Mouse (Mus musculus) midbrain, embryonic 10.5 days (tissue): ENCODE measurements around the gene Sgms1. TPM values are rescaled to one million over a fixed set of nuclear protein-coding genes. Genes with fewer than 3 reads are reported as not detected.
A peak's percentile ranks its signal among the peaks of the same experiment; 100 is the strongest.

ENCODE experiments used
- DNase-seq: peaks from one replicate; pipeline ENCODE4 v3.0.0-alpha.2; 2017; ENCODE audit warnings: low spot score
- H3K27ac ChIP-seq: fragments of 300-500 bp; sonication (generic); replicated peaks from 2 replicates; pipeline ENCODE4 v1.5.1; 2016; ENCODE audit warnings: mild to moderate bottlenecking
- H3K27me3 ChIP-seq: fragments of 300-500 bp; sonication (generic); 2 replicates; pipeline ENCODE4 v1.6.1; 2016; ENCODE audit warnings: low read depth, mild to moderate bottlenecking; ENCODE audit not compliant: poor library complexity, severe bottlenecking
- H3K36me3 ChIP-seq: fragments of 300-500 bp; sonication (generic); 2 replicates; pipeline ENCODE4 v1.6.1; 2016; ENCODE audit warnings: mild to moderate bottlenecking, moderate library complexity
- H3K4me1 ChIP-seq: fragments of 300-500 bp; sonication (generic); 2 replicates; pipeline ENCODE4 v1.6.1; 2016
- H3K4me3 ChIP-seq: fragments of 300-500 bp; sonication (generic); 2 replicates; pipeline ENCODE4 v1.5.1; 2016; ENCODE audit warnings: mild to moderate bottlenecking, moderate library complexity
- H3K9me3 ChIP-seq: fragments of 300-500 bp; sonication (generic); replicated peaks from 2 replicates; pipeline ENCODE4 v1.6.1; 2016; ENCODE audit warnings: mild to moderate bottlenecking
- WGBS: fragments of 180-500 bp; shearing (Covaris S2); methylation state at CpG from one replicate; pipeline ENCODE4 v1.1.7; 2016; 5-methylcytosine and 5-hydroxymethylcytosine counted together
- polyA plus RNA-seq: library from polyadenylated mRNA; unstranded; fragments of >200 nt; fragmentation: Nextera tagmentation; extraction: Ambion mirVana; gene quantifications from 2 replicates; pipeline ENCODE4 v1.2.1, GENCODE M21; 2016

The Sgms1 gene
- polyA plus RNA-seq, 1 experiment from 2014 or later: 13.1 TPM

DNA sequence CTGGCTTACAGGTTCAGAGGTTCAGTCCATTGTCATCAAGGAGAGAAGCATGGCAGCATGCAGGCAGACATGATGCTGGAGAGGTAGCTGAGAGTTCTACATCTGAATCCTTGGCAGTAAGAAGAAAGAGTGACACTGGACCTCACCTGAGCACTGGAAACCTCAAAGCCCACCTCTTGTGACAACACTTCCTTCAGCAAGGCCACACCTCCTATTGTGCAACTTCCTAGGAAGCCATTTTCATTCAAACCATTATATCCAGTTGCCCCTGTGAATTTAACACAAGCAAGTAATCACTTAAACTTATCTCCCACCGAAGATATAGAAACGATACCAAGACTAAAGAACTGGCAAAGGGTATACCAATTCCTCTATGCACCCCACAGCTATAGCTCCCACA lies 129.7 kb downstream of the Sgms1 start:
- Histone ChIP-seq H3K27me3 (no peaks in the 10 kb centered on the region), H3K9me3 (no peaks in the 10 kb centered on the region), H3K4me3 (no peak overlapping the region), H3K4me1 (peaks cover 31% of the 10 kb centered on the region), H3K36me3 (no peaks in the 10 kb centered on the region), H3K27ac (no peak overlapping the region)
- 93% methylated on average over 2 of the region's 2 CpGs for WGBS
- DNase-seq: no peak

DNA sequence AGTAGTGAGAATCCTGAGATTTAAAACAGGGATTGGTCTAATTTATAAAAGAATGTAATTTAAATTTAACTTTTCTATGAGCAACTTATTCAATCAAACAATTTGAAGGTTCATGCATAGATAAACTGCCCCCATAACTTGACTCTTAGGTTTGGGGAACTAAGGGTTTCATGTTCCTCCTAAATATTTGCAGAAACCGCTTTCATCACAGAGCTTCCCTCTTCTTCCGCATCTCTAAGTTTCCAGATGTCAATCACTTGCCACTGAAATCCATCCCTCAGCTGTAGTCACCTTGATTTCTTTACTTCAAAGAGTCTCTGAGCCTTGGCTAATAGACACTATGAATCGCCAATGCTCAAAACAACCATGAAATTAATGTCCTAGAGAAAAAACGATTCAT lies 130.5 kb downstream of the Sgms1 start:
- H3K9me3 ChIP-seq: no peaks in the 10 kb centered on the region
- H3K4me1 ChIP-seq: peaks cover 37% of the 10 kb centered on the region
- H3K27ac ChIP-seq: no peak overlapping the region
- no peaks in the 10 kb centered on the region for H3K36me3 ChIP-seq
- DNase-seq: no peak
- no peaks in the 10 kb centered on the region for H3K27me3 ChIP-seq
- 90% methylated on average over 4 of the region's 4 CpGs for WGBS
- H3K4me3 ChIP-seq: no peak overlapping the region

- Histone ChIP-seq H3K27ac (0 out of 2 replicates have a peak overlapping the region, but pooled peaks have one; percentile 3), H3K4me1 (peaks cover 43% of the 10 kb centered on the region), H3K4me3 (no peak overlapping the region), H3K27me3 (no peaks in the 10 kb centered on the region), H3K9me3 (no peaks in the 10 kb centered on the region), H3K36me3 (no peaks in the 10 kb centered on the region)
- 73% methylated on average over 5 of the region's 5 CpGs for WGBS
- no peak for DNase-seq
Observed at GRCm38 (mm10) chr19:32258146-32258545, 131.4 kb downstream of the Sgms1 start.

DNA sequence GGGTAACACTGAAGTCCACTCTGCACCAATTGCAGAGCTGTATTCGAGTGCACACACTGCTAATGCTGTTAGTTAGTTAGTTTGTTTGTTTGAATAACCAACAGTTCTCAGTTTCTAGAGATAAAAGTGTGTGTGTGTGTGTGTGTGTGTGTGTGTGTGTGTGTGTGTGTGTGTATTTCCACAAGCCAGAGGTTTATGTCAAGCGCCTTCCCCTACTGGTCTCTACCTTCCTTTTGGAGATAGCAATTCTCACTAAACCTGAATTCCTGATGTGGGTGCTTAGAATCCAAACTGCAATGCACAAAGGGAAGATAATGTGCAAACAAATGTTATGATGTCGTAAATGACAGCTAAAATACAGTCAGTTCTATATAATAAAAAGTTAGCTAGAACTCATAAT lies 131.9 kb downstream of the Sgms1 start:
- H3K4me3 ChIP-seq: no peak overlapping the region
- H3K36me3 ChIP-seq: no peaks in the 10 kb centered on the region
- H3K4me1 ChIP-seq: peaks cover 48% of the 10 kb centered on the region
- H3K27me3 ChIP-seq: no peaks in the 10 kb centered on the region
- DNase-seq: no peak
- WGBS: 89% methylated on average over 3 of the region's 3 CpGs
- no peak overlapping the region for H3K27ac ChIP-seq
- H3K9me3 ChIP-seq: no peaks in the 10 kb centered on the region

DNA sequence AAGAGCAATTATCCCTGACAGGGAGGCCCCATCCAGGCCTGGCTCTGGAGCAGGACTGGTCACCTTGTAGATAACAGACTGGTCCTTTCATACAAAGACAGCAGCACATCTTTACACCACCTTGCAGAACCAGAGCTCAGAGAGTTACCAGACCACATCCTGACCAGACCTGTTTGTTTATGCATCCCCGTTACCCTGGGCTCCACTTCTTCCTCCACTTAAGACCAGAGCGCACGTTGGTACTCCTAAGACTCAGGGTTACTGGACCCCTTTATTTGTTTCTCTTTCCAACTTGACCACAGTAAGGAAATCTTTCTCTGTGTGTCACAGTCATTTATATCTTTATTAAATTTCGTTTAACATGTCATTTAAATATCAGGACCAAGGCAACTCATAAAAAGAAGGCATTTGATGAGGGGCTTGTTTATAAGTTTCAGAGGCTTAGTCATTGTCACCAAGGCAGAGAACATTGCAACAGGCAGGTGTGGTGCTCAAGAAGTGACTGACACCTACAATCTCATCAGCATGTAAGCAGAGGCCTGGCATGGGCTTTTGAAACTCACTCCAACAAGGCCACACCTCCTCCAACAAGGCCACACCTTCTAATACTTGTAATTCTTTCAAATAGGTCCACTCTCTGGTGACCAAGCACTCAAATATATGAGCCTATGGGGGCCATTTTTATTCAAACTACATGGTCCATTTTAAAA lies 132.7 kb downstream of the Sgms1 start:
- no peak for DNase-seq

GRCm38 (mm10) chr19:32255429-32256185 lies 133.9 kb downstream of the Sgms1 start:
- Histone ChIP-seq H3K9me3 (no peaks in the 10 kb centered on the region), H3K4me3 (no peak overlapping the region), H3K27ac (peak overlapping the region; percentile 69), H3K4me1 (peaks cover 50% of the 10 kb centered on the region), H3K27me3 (no peaks in the 10 kb centered on the region), H3K36me3 (no peaks in the 10 kb centered on the region)
- no peak for DNase-seq
- 23% methylated on average over 6 of the region's 6 CpGs for WGBS

More for the DNA sequence above, 132.7 kb downstream of the Sgms1 start:
- H3K9me3 ChIP-seq: no peaks in the 10 kb centered on the region
- H3K27ac ChIP-seq: no peak overlapping the region
- no peaks in the 10 kb centered on the region for H3K27me3 ChIP-seq
- peaks cover 50% of the 10 kb centered on the region for H3K4me1 ChIP-seq
- H3K36me3 ChIP-seq: no peaks in the 10 kb centered on the region
- 72% methylated on average over 4 of the region's 4 CpGs for WGBS
- H3K4me3 ChIP-seq: no peak overlapping the region

GRCm38 (mm10) chr19:32254739-32255344 lies 134.7 kb downstream of the Sgms1 start:
- WGBS: 30% methylated on average over 8 of the region's 8 CpGs
- H3K36me3 ChIP-seq: no peaks in the 10 kb centered on the region
- DNase-seq: no peak
- H3K4me1 ChIP-seq: peaks cover 50% of the 10 kb centered on the region
- H3K27me3 ChIP-seq: no peaks in the 10 kb centered on the region
- H3K27ac ChIP-seq: peak overlapping the region; percentile 69
- H3K9me3 ChIP-seq: no peaks in the 10 kb centered on the region
- H3K4me3 ChIP-seq: no peak overlapping the region

DNA sequence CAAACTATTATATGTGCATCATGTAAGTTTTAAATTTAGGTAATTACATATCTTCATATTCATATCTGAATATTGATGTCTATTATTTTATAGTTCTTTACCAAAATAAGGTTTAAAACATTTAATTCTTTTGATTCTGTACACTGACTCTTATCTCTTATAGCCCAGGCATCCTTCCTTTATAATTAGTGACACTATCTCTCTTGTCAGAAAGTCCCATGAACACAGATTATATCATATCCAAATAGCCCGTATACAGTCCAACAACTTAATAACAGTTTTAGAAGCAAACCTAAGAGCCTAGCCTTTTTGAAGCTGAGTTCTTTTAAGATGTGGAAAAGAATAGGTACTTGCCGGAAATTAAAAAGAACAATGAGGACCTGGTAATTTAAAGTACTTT lies 135.3 kb downstream of the Sgms1 start:
- Histone ChIP-seq H3K27me3 (no peaks in the 10 kb centered on the region), H3K4me1 (peaks cover 50% of the 10 kb centered on the region), H3K27ac (no peak overlapping the region), H3K36me3 (no peaks in the 10 kb centered on the region), H3K4me3 (no peak overlapping the region), H3K9me3 (no peaks in the 10 kb centered on the region)
- DNase-seq: no peak
- 76% methylated on average over 2 of the region's 2 CpGs for WGBS

GRCm38 (mm10) chr19:32252987-32253386 lies 136.5 kb downstream of the Sgms1 start:
- H3K4me1 ChIP-seq: peaks cover 44% of the 10 kb centered on the region
- no peak overlapping the region for H3K27ac ChIP-seq
- no peak overlapping the region for H3K4me3 ChIP-seq
- H3K36me3 ChIP-seq: no peaks in the 10 kb centered on the region
- no peaks in the 10 kb centered on the region for H3K9me3 ChIP-seq
- no peak for DNase-seq
- 82% methylated on average over 7 of the region's 7 CpGs for WGBS
- no peaks in the 10 kb centered on the region for H3K27me3 ChIP-seq

DNA sequence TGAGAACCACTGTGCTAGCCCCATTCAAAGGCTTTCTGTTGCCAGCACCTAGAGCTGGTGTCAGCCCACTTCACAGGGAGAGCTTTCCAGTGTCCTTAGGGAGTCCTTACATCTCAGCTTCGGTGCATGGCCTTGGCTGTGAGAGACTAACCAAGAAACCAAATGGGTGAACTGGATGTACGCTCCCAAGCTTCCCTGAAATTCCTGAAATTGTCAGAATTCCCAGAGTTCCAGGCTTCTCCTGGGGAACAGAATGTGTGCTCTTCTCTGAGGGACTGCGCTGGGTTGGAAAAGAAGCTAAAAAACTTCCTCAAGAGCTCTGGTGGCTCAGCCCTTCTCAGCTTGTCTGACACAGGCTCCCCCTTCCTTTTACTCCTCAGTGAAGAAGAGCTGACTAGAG lies 137.1 kb downstream of the Sgms1 start:
- H3K9me3 ChIP-seq: no peaks in the 10 kb centered on the region

DNA sequence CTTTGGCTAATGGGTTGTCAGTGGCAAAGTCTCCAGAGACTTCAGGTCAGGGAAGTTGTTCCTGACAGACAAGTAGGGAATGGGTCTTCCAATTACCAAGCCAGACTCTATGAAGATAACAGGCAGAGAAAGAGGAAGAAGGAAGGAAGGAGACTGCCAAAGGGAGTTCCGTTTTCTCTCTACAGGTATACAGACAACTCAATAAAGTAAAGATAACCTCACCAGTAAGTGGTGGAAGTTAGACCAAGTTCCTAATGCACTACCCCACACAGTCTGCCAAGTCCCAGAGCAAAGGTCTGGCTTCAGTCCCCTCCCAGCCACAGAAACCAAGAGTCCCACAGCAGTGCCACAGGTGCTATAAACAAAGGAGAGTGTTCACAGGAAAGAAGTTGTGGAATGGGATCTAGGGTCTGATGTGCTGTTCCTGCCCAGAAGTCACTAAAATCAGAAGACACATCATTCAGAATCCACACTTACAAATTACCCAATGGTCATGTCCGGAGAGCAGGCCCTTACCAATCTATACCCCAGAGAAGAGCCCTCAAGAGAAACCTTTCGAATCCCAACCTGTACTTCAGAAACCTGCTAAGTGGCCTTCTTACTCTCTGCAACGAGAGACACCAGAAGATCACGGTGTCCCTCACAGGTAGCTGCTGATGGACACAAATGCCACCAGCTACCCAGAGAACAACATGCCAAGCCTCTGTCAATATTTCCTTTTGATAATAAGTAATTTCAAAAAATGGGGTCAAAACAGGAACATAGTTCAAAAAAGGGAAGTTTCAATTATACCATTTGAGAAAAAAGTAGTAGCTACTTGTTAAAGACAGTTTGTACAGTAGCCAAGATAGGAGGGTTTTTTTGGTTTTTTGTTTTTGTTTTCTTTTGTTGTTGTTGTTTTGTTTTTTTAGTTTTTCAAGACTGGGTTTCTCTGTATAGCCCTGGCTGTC lies 140.1 kb downstream of the Sgms1 start:
- H3K27ac ChIP-seq: no peak overlapping the region
- H3K27me3 ChIP-seq: no peaks in the 10 kb centered on the region
- WGBS: 90% methylated on average over 5 of the region's 5 CpGs
- no peaks in the 10 kb centered on the region for H3K9me3 ChIP-seq
- no peak for DNase-seq
- H3K4me1 ChIP-seq: peaks cover 18% of the 10 kb centered on the region
- H3K4me3 ChIP-seq: no peak overlapping the region
- no peaks in the 10 kb centered on the region for H3K36me3 ChIP-seq

More for the DNA sequence above, 137.1 kb downstream of the Sgms1 start:
- H3K4me1 ChIP-seq: peaks cover 43% of the 10 kb centered on the region
- H3K4me3 ChIP-seq: no peak overlapping the region
- H3K36me3 ChIP-seq: no peaks in the 10 kb centered on the region
- H3K27ac ChIP-seq: no peak overlapping the region
- H3K27me3 ChIP-seq: no peaks in the 10 kb centered on the region
- WGBS: 66% methylated on average over 3 of the region's 3 CpGs
- no peak for DNase-seq

GRCm38 (mm10) chr19:32244881-32245280 lies 144.6 kb downstream of the Sgms1 start:
- DNase-seq: no peak
- Histone ChIP-seq H3K36me3 (no peaks in the 10 kb centered on the region), H3K27ac (no peak overlapping the region), H3K4me1 (no peaks in the 10 kb centered on the region), H3K4me3 (no peak overlapping the region), H3K9me3 (no peaks in the 10 kb centered on the region), H3K27me3 (no peaks in the 10 kb centered on the region)
- 88% methylated on average over 4 of the region's 4 CpGs for WGBS
